Mouse (Mus musculus) kidney, postnatal 0 days (tissue): ENCODE data around the gene Myo1d. TPM values are rescaled to one million over a fixed set of nuclear protein-coding genes. Genes with fewer than 3 reads are reported as not detected.

ENCODE experiments used
- ATAC-seq: fragments of 200-750 bp; cut with Nextera tagmentation; replicated peaks from 2 replicates; pipeline ENCODE4 v1.8.0; 2017; ENCODE audit warnings: low read depth, moderate number of reproducible peaks, moderate TSS enrichment, moderate library complexity; ENCODE audit not compliant: low FRiP score
- DNase-seq: peaks from one replicate; pipeline ENCODE4 v3.0.0-alpha.2; 2016; ENCODE audit warnings: low spot score
- H3K27ac ChIP-seq: fragments of 300-500 bp; sonication (generic); 2 replicates; pipeline ENCODE4 v1.5.1; 2014; ENCODE audit warnings: mild to moderate bottlenecking
- H3K27me3 ChIP-seq: fragments of 300-500 bp; sonication (generic); 2 replicates; pipeline ENCODE4 v1.6.1; 2014; ENCODE audit warnings: low read length, mixed read lengths; ENCODE audit not compliant: insufficient read depth
- H3K36me3 ChIP-seq: fragments of 300-500 bp; sonication (generic); 2 replicates; pipeline ENCODE4 v1.6.1; 2014; ENCODE audit warnings: low read length, mixed read lengths; ENCODE audit not compliant: insufficient read depth
- H3K4me1 ChIP-seq: fragments of 300-500 bp; sonication (generic); replicated peaks from 2 replicates; pipeline ENCODE4 v1.6.1; 2014; ENCODE audit warnings: antibody characterized with exemption, low read length, mixed read lengths; ENCODE audit not compliant: insufficient read depth
- H3K4me2 ChIP-seq: fragments of 300-500 bp; sonication (generic); 2 replicates; pipeline ENCODE4 v1.6.1; 2014; ENCODE audit warnings: mild to moderate bottlenecking, low read length, moderate library complexity, mixed read lengths
- H3K4me3 ChIP-seq: fragments of 300-500 bp; sonication (generic); replicated peaks from 2 replicates; pipeline ENCODE4 v1.5.1; 2014; ENCODE audit warnings: low read depth, low read length
- H3K9ac ChIP-seq: fragments of 300-500 bp; sonication (generic); 2 replicates; pipeline ENCODE4 v1.6.1; 2014; ENCODE audit warnings: low read depth, low read length
- H3K9me3 ChIP-seq: fragments of 300-500 bp; sonication (generic); replicated peaks from 2 replicates; pipeline ENCODE4 v1.6.1; 2016; ENCODE audit warnings: low read length, inconsistent platforms, mixed read lengths
- CTCF ChIP-seq: IDR thresholded peaks from 2 replicates; pipeline ENCODE4 v1.5.1; 2016; ENCODE audit warnings: antibody characterized with exemption, low read depth, mild to moderate bottlenecking, moderate library complexity
- WGBS: fragments of 180-500 bp; shearing (Covaris S2); extraction: QIAGEN DNeasy Blood & Tissue Kit; methylation state at CpG from one replicate; pipeline ENCODE4 v1.1.7; 2014; 5-methylcytosine and 5-hydroxymethylcytosine counted together
- polyA plus RNA-seq: library from polyadenylated mRNA; unstranded; fragments of >200 nt; fragmentation: Nextera tagmentation; extraction: Ambion mirVana; gene quantifications from 2 replicates; pipeline ENCODE4 v1.2.1, GENCODE M21; 2015

Myo1d gene
- polyA plus RNA-seq, 1 experiment from 2014 or later = 15.7 TPM

- WGBS = 77% methylated on average over 10 of the region's 10 CpGs
- H3K4me3 ChIP-seq = no peak overlapping the region
- no peaks in the 10 kb centered on the region for H3K27me3 ChIP-seq
- no peaks in the 10 kb centered on the region for H3K9me3 ChIP-seq
- H3K36me3 ChIP-seq = no peaks in the 10 kb centered on the region; the same call in 1 of the 2 replicates
- H3K9ac ChIP-seq = no peak overlapping the region
- H3K4me2 ChIP-seq = no peak overlapping the region
- DNase-seq (no peak), ATAC-seq (no peak)
- no peak for TF ChIP-seq CTCF
- H3K27ac ChIP-seq = no peak overlapping the region
- peaks cover 11% of the 10 kb centered on the region for H3K4me1 ChIP-seq
These were observed 297.5 kb downstream of the Myo1d start for GRCm38 (mm10) chr11:80482347-80482746.

DNA sequence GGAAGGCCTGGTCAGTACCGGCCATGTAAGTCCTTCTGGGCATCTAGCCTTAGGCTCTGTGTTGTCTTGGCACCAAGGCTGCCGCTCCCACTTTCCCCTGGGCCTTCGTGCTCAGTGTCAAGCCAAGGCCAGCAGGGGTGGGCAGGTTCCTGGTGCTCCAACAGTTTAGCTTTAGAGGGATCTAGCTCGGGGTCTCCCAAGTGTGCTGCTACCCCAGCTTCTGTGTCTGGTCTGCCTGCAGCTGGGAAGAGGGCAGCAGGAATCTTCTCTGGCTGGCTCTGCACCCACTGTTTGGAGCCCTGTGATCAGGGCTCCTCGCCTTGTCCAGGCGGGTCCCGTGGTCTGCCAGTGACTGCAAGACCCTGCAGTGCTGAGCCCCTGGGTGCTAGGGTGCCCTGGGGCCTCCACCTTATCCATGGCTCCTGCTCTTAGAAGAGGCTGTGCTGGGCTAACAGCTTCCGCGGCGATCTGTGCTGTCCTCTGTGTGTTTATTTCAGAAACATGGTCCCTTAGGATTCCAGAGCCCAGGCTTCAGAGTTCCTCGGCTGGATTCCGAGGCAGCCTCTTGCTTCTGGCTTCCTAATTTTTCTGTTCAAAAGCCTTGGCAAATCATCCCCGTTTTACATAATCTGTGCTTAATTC is 298.3 kb downstream of the Myo1d start:
- Histone ChIP-seq H3K36me3 (no peaks in the 10 kb centered on the region; the same call in 1 of the 2 replicates), H3K9me3 (no peaks in the 10 kb centered on the region), H3K4me1 (peaks cover 11% of the 10 kb centered on the region), H3K9ac (no peak overlapping the region), H3K4me2 (no peak overlapping the region), H3K4me3 (no peak overlapping the region), H3K27ac (no peak overlapping the region), H3K27me3 (no peaks in the 10 kb centered on the region)
- 93% methylated on average over 13 of the region's 13 CpGs for WGBS
- TF ChIP-seq CTCF = no peak
- no peak for DNase-seq
- ATAC-seq = no peak

DNA sequence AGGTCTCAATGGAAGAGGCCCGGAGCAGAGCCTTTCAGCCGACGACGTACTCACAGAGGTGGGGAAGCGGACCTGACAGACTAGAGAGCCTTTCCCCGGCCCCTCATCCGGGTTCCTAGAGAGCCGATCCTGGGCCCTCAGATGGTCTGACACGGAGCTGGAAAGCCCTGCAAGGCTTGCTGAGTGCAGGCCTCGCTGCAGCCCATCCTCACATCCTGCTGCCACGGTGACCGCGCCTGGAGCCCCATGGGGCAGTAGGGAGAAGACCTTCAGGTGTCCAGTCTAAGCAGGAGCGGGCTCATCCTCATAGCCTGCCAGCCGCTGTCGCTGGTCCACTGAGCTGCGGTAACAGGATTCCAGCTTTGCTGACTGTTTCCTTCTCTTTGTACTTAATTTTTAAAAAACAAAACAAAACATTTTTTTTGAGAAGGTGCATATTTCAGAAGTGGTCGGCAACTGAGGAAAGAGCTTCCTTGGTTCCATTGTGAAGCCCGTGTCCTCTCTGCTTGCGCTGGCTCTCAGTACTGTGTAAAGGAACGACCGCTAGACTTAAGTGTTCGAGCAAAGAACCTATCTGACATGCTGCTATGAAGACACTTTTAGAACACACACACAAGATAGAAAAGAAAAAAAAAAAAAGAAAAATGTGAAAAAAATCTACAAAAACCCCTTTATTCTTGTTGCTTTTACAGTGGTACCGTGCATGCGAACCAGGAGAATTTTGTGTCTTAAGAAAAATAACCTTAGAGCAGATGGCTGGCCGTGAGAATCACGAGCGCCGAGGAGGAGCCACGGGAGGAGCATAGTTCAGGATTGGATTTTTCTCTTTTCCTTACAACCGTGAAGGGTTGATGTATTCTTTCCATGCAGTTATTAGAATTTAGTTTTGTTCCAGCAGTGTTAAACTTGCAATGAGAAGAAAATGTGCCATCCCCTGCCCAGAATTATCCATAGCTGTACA is 299.6 kb downstream of the Myo1d start:
- peaks cover 11% of the 10 kb centered on the region for H3K4me1 ChIP-seq
- DNase-seq = no peak
- no peaks in the 10 kb centered on the region; the same call in 1 of the 2 replicates for H3K36me3 ChIP-seq
- H3K9ac ChIP-seq = no peak overlapping the region
- WGBS = 85% methylated on average over 31 of the region's 31 CpGs
- H3K27ac ChIP-seq = no peak overlapping the region
- H3K9me3 ChIP-seq = no peaks in the 10 kb centered on the region
- no peak overlapping the region for H3K4me3 ChIP-seq
- TF ChIP-seq CTCF = no peak
- ATAC-seq = no peak
- no peaks in the 10 kb centered on the region for H3K27me3 ChIP-seq
- H3K4me2 ChIP-seq = no peak overlapping the region

DNA sequence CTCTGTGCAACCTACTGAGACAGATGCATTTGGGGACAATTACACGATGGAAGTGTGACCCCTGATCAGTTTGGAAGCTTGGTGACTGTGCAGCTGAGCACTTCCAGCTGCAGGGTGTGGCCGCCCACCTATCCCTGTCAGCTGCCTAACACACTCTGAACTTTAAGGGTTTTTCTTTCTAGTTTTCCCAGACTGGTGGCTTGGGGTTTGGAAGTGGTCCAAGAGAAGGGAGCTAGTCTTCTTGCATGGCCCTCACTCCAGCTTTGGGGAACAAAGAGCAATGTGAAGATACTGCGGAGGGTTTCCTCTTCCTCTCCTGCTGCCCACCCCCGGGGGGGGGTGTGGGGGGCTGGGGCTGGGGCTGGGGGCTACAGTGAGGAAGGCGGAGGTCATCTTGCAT is 300.4 kb downstream of the Myo1d start:
- ATAC-seq = no peak
- no peak for TF ChIP-seq CTCF
- DNase-seq = no peak
- 63% methylated on average over 5 of the region's 5 CpGs for WGBS
- no peak overlapping the region for H3K27ac ChIP-seq
- peaks cover 11% of the 10 kb centered on the region for H3K4me1 ChIP-seq
- no peaks in the 10 kb centered on the region for H3K9me3 ChIP-seq
- no peak overlapping the region for H3K4me2 ChIP-seq
- no peaks in the 10 kb centered on the region for H3K27me3 ChIP-seq
- H3K4me3 ChIP-seq = no peak overlapping the region
- no peaks in the 10 kb centered on the region; the same call in 1 of the 2 replicates for H3K36me3 ChIP-seq
- H3K9ac ChIP-seq = no peak overlapping the region

GRCm38 (mm10) chr11:80478694-80479412 is 301.0 kb downstream of the Myo1d start:
- WGBS = 54% methylated on average over 14 of the region's 14 CpGs
- Histone ChIP-seq H3K36me3 (no peaks in the 10 kb centered on the region; the same call in 1 of the 2 replicates), H3K9me3 (no peaks in the 10 kb centered on the region), H3K4me3 (no peak overlapping the region), H3K4me1 (peaks cover 11% of the 10 kb centered on the region), H3K27ac (no peak overlapping the region), H3K9ac (no peak overlapping the region), H3K4me2 (no peak overlapping the region), H3K27me3 (no peaks in the 10 kb centered on the region)
- no peak for TF ChIP-seq CTCF
- DNase-seq (no peak), ATAC-seq (no peak)
